Mouse (Mus musculus): ENCODE data around the gene Cwc25. TPM values are rescaled to one million over a fixed set of nuclear protein-coding genes. Genes with fewer than 3 reads are reported as not detected.

Cwc25 gene
- polyA plus RNA-seq, 1 experiment from 2014 or later = 9.9 TPM

GRCm38 (mm10) chr11:97699626-97700002 lies 66.7 kb downstream of the Cwc25 start:
- peak overlapping the region; percentile 87 for H3K4me3 ChIP-seq (ENCODE audit: low read depth, low read length)
- no peaks in the 10 kb centered on the region for H3K27me3 ChIP-seq (ENCODE audit: control insufficient read depth, insufficient read depth, low read length)
- ATAC-seq (replicated peaks; ENCODE audit: insufficient number of reproducible peaks, low FRiP score, low TSS enrichment) = peak; percentile 36; the same call in 1 of the 2 replicates
- peaks cover 55% of the 10 kb centered on the region for H3K4me1 ChIP-seq (ENCODE audit: control insufficient read depth, insufficient read depth, low read length)
- H3K9me3 ChIP-seq (replicated peaks; ENCODE audit: control insufficient read depth, low read length) = no peaks in the 10 kb centered on the region
- peak overlapping the region; percentile 98 for H3K4me2 ChIP-seq
- H3K9ac ChIP-seq (ENCODE audit: low read depth, low read length) = peak overlapping the region; percentile 91
- WGBS (ENCODE audit: insufficient replicate concordance) = under 1% methylated on average over 6 of the region's 9 CpGs
- H3K36me3 ChIP-seq (ENCODE audit: control insufficient read depth, insufficient read depth, low read length) = peaks cover 1% of the 10 kb centered on the region; the same call in 1 of the 2 replicates
- peak overlapping the region; percentile 97 for H3K27ac ChIP-seq (ENCODE audit: low read depth, low read length)

- no peaks in the 10 kb centered on the region for H3K36me3 ChIP-seq (ENCODE audit: control insufficient read depth, insufficient read depth, low read length)
- H3K4me3 ChIP-seq (ENCODE audit: low read depth, low read length) = peak overlapping the region; percentile 87
- H3K9ac ChIP-seq (ENCODE audit: low read depth, low read length) = peak overlapping the region; percentile 91
- H3K27ac ChIP-seq (ENCODE audit: low read depth, low read length) = peak overlapping the region; percentile 97
- H3K9me3 ChIP-seq (replicated peaks; ENCODE audit: control insufficient read depth, low read length) = no peaks in the 10 kb centered on the region
- under 1% methylated on average over 61 of the region's 63 CpGs for WGBS (ENCODE audit: insufficient replicate concordance)
- 0 out of 2 replicates have a peak, but pooled peaks have one; percentile 1 for ATAC-seq (replicated peaks; ENCODE audit: insufficient number of reproducible peaks, low FRiP score, low TSS enrichment)
- H3K4me1 ChIP-seq (ENCODE audit: control insufficient read depth, insufficient read depth, low read length) = peaks cover 51% of the 10 kb centered on the region
- H3K27me3 ChIP-seq (ENCODE audit: control insufficient read depth, insufficient read depth, low read length) = no peaks in the 10 kb centered on the region
- H3K4me2 ChIP-seq = peak overlapping the region; percentile 98
Observed at GRCm38 (mm10) chr11:97698741-97699611, 67.4 kb downstream of the Cwc25 start.

GRCm38 (mm10) chr11:97697891-97698529 lies 68.3 kb downstream of the Cwc25 start:
- H3K4me2 ChIP-seq = peak overlapping the region; percentile 98
- H3K36me3 ChIP-seq (ENCODE audit: control insufficient read depth, insufficient read depth, low read length) = no peaks in the 10 kb centered on the region
- H3K9ac ChIP-seq (ENCODE audit: low read depth, low read length) = peak overlapping the region; percentile 91
- peak overlapping the region; percentile 97 for H3K27ac ChIP-seq (ENCODE audit: low read depth, low read length)
- no peaks in the 10 kb centered on the region for H3K9me3 ChIP-seq (replicated peaks; ENCODE audit: control insufficient read depth, low read length)
- 2% methylated on average over 14 of the region's 14 CpGs for WGBS (ENCODE audit: insufficient replicate concordance)
- peak overlapping the region; percentile 87 for H3K4me3 ChIP-seq (ENCODE audit: low read depth, low read length)
- H3K27me3 ChIP-seq (ENCODE audit: control insufficient read depth, insufficient read depth, low read length) = no peaks in the 10 kb centered on the region
- peaks cover 49% of the 10 kb centered on the region for H3K4me1 ChIP-seq (ENCODE audit: control insufficient read depth, insufficient read depth, low read length)
- ATAC-seq (replicated peaks; ENCODE audit: insufficient number of reproducible peaks, low FRiP score, low TSS enrichment) = no peak

- peak overlapping the region; percentile 97 for H3K27ac ChIP-seq (ENCODE audit: low read depth, low read length)
- H3K36me3 ChIP-seq (ENCODE audit: control insufficient read depth, insufficient read depth, low read length) = no peaks in the 10 kb centered on the region
- peaks cover 49% of the 10 kb centered on the region for H3K4me1 ChIP-seq (ENCODE audit: control insufficient read depth, insufficient read depth, low read length)
- WGBS (ENCODE audit: insufficient replicate concordance) = 58% methylated on average over 11 of the region's 11 CpGs
- ATAC-seq (replicated peaks; ENCODE audit: insufficient number of reproducible peaks, low FRiP score, low TSS enrichment) = no peak
- H3K4me3 ChIP-seq (ENCODE audit: low read depth, low read length) = peak overlapping the region; percentile 87
- H3K9me3 ChIP-seq (replicated peaks; ENCODE audit: control insufficient read depth, low read length) = no peaks in the 10 kb centered on the region
- H3K9ac ChIP-seq (ENCODE audit: low read depth, low read length) = peak overlapping the region; percentile 91
- H3K4me2 ChIP-seq = peak overlapping the region; percentile 98
- H3K27me3 ChIP-seq (ENCODE audit: control insufficient read depth, insufficient read depth, low read length) = no peaks in the 10 kb centered on the region
Observed at GRCm38 (mm10) chr11:97697199-97697890, 69.0 kb downstream of the Cwc25 start.

GRCm38 (mm10) chr11:97696669-97697068 lies 69.7 kb downstream of the Cwc25 start:
- Histone ChIP-seq H3K27me3 (ENCODE audit: control insufficient read depth, insufficient read depth, low read length) (no peaks in the 10 kb centered on the region), H3K9me3 (replicated peaks; ENCODE audit: control insufficient read depth, low read length) (no peaks in the 10 kb centered on the region), H3K9ac (ENCODE audit: low read depth, low read length) (no peak overlapping the region), H3K4me3 (ENCODE audit: low read depth, low read length) (no peak overlapping the region), H3K4me1 (ENCODE audit: control insufficient read depth, insufficient read depth, low read length) (peaks cover 45% of the 10 kb centered on the region), H3K27ac (ENCODE audit: low read depth, low read length) (no peak overlapping the region), H3K36me3 (ENCODE audit: control insufficient read depth, insufficient read depth, low read length) (peaks cover 3% of the 10 kb centered on the region; the same call in 1 of the 2 replicates), H3K4me2 (no peak overlapping the region)
- WGBS (ENCODE audit: insufficient replicate concordance) = 79% methylated on average over 8 of the region's 8 CpGs
- no peak for ATAC-seq (replicated peaks; ENCODE audit: insufficient number of reproducible peaks, low FRiP score, low TSS enrichment)

- Histone ChIP-seq H3K9ac (ENCODE audit: low read depth, low read length) (no peak overlapping the region), H3K9me3 (replicated peaks; ENCODE audit: control insufficient read depth, low read length) (no peaks in the 10 kb centered on the region), H3K4me3 (ENCODE audit: low read depth, low read length) (no peak overlapping the region), H3K4me1 (ENCODE audit: control insufficient read depth, insufficient read depth, low read length) (peaks cover 39% of the 10 kb centered on the region), H3K27ac (ENCODE audit: low read depth, low read length) (no peak overlapping the region), H3K4me2 (peak overlapping the region; percentile 6; the same call in 1 of the 2 replicates), H3K27me3 (ENCODE audit: control insufficient read depth, insufficient read depth, low read length) (no peaks in the 10 kb centered on the region), H3K36me3 (ENCODE audit: control insufficient read depth, insufficient read depth, low read length) (peaks cover 9% of the 10 kb centered on the region; the same call in 1 of the 2 replicates)
- WGBS (ENCODE audit: insufficient replicate concordance) = 64% methylated on average over 7 of the region's 9 CpGs
- no peak for ATAC-seq (replicated peaks; ENCODE audit: insufficient number of reproducible peaks, low FRiP score, low TSS enrichment)
Observed at GRCm38 (mm10) chr11:97695712-97696401, 70.5 kb downstream of the Cwc25 start.

Data from heart, embryonic 11.5 days (tissue).